Mouse (Mus musculus) heart, embryonic 16.5 days (tissue): ENCODE measurements around the gene Scn4a. TPM values are rescaled to one million over a fixed set of nuclear protein-coding genes. Genes with fewer than 3 reads are reported as not detected.

Experiments used
- ATAC-seq: fragments of 200-750 bp; cut with Nextera tagmentation; replicated peaks from 2 replicates; pipeline ENCODE4 v1.8.0; 2017; ENCODE audit warnings: moderate number of reproducible peaks; ENCODE audit not compliant: insufficient read depth, low FRiP score; ENCODE audit errors: extremely low read depth
- H3K27ac ChIP-seq: fragments of 300-500 bp; sonication (generic); 2 replicates; pipeline ENCODE4 v1.5.1; 2014; ENCODE audit warnings: mild to moderate bottlenecking, low read length, control low read depth, moderate library complexity
- H3K27me3 ChIP-seq: fragments of 300-500 bp; sonication (generic); 2 replicates; pipeline ENCODE4 v1.6.1; 2014; ENCODE audit warnings: low read length, mixed read lengths; ENCODE audit not compliant: control insufficient read depth, insufficient read depth
- H3K36me3 ChIP-seq: fragments of 300-500 bp; sonication (generic); 2 replicates; pipeline ENCODE4 v1.6.1; 2014; ENCODE audit not compliant: control insufficient read depth, insufficient read depth
- H3K4me1 ChIP-seq: fragments of 300-500 bp; sonication (generic); 2 replicates; pipeline ENCODE4 v1.6.1; 2014; ENCODE audit warnings: low read length, mixed read lengths; ENCODE audit not compliant: control insufficient read depth, insufficient read depth
- H3K4me2 ChIP-seq: fragments of 300-500 bp; sonication (generic); 2 replicates; pipeline ENCODE4 v1.6.1; 2014; ENCODE audit warnings: low read depth, mild to moderate bottlenecking, control low read depth, low read length
- H3K4me3 ChIP-seq: fragments of 300-500 bp; sonication (generic); 2 replicates; pipeline ENCODE4 v1.5.1; 2014; ENCODE audit warnings: mild to moderate bottlenecking, control low read depth, low read length
- H3K9ac ChIP-seq: fragments of 300-500 bp; sonication (generic); 2 replicates; pipeline ENCODE4 v1.6.1; 2014; ENCODE audit warnings: low read length, control low read depth
- H3K9me3 ChIP-seq: fragments of 300-500 bp; sonication (generic); replicated peaks from 2 replicates; pipeline ENCODE4 v1.6.1; 2016; ENCODE audit warnings: low read length; ENCODE audit not compliant: control insufficient read depth
- WGBS: fragments of 180-500 bp; shearing (Covaris S2); extraction: QIAGEN DNeasy Blood & Tissue Kit; methylation state at CpG from one replicate; pipeline ENCODE4 v1.1.7; 2014; 5-methylcytosine and 5-hydroxymethylcytosine counted together
- polyA plus RNA-seq: library from polyadenylated mRNA; unstranded; fragments of >200 nt; fragmentation: Nextera tagmentation; extraction: Ambion mirVana; gene quantifications from 2 replicates; pipeline ENCODE4 v1.2.1, GENCODE M21; 2015

Gene Scn4a
- polyA plus RNA-seq, 1 experiment from 2014 or later: 0.09 TPM

GRCm38 (mm10) chr11:106329682-106330081 lies 23.4 kb downstream of the Scn4a start:
- no peaks in the 10 kb centered on the region for H3K27me3 ChIP-seq
- H3K9me3 ChIP-seq: no peaks in the 10 kb centered on the region
- no peaks in the 10 kb centered on the region for H3K36me3 ChIP-seq
- H3K4me1 ChIP-seq: peaks cover 25% of the 10 kb centered on the region
- no peak; the same call in 1 of the 2 replicates for ATAC-seq
- no peak overlapping the region for H3K4me3 ChIP-seq
- WGBS: 40% methylated on average over 7 of the region's 7 CpGs
- peak overlapping the region; percentile 28 for H3K4me2 ChIP-seq
- peak overlapping the region; percentile 87 for H3K27ac ChIP-seq
- no peak overlapping the region; the same call in 1 of the 2 replicates for H3K9ac ChIP-seq

- Histone ChIP-seq H3K36me3 (no peaks in the 10 kb centered on the region), H3K4me1 (peaks cover 25% of the 10 kb centered on the region), H3K4me3 (no peak overlapping the region), H3K9me3 (no peaks in the 10 kb centered on the region), H3K9ac (peak overlapping the region; percentile 12; the same call in 1 of the 2 replicates), H3K27ac (peak overlapping the region; percentile 87), H3K27me3 (no peaks in the 10 kb centered on the region), H3K4me2 (peak overlapping the region; percentile 28)
- peak; percentile 76 for ATAC-seq
- WGBS: 14% methylated on average over 6 of the region's 6 CpGs
Observed at GRCm38 (mm10) chr11:106329128-106329527, 24.0 kb downstream of the Scn4a start.

DNA sequence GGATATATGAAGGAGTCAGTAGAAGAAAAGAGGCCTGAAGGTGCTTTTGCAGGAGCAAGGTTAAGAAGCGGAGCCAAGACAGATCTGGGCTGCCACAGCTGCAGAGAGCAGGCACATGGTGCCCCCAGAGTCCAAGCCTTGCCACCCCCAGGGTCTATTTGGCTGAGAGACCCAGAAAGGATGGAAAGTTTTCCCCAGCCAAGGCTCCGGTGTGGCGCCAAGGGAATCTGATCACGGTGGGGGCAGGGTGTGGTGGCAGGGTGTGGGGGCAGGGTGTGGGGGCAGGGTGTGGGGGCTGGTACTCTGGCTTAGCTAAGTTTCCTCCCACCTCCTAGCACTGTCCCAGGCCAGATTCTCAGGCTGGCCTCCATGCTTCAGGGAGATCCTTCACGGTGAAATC lies 24.6 kb downstream of the Scn4a start:
- Histone ChIP-seq H3K4me1 (peaks cover 25% of the 10 kb centered on the region), H3K27me3 (no peaks in the 10 kb centered on the region), H3K27ac (peak overlapping the region; percentile 62), H3K4me3 (no peak overlapping the region), H3K36me3 (no peaks in the 10 kb centered on the region), H3K4me2 (no peak overlapping the region), H3K9me3 (no peaks in the 10 kb centered on the region), H3K9ac (no peak overlapping the region)
- 36% methylated on average over 5 of the region's 5 CpGs for WGBS
- ATAC-seq: no peak

DNA sequence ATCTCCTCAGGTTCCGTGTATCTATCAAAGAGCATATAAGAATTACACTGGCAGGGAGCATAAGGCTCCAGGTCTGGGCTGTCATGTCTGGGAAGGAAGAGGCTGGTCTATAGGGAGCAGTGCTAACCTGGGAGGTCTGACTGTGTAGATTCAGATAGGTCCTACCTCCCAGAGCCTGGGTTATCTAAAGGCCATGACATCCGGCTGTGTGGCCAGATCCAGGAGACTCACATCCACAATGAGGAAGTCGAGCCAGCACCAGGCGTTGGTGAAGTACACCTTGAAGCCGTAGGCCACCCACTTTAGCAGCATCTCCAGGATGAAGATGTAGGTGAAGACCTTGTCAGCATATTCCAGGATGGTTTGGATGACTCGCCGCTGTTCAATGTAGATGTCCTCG lies 26.6 kb downstream of the Scn4a start:
- no peak overlapping the region for H3K9ac ChIP-seq
- ATAC-seq: no peak
- no peaks in the 10 kb centered on the region for H3K27me3 ChIP-seq
- no peaks in the 10 kb centered on the region for H3K36me3 ChIP-seq
- 72% methylated on average over 8 of the region's 8 CpGs for WGBS
- H3K9me3 ChIP-seq: no peaks in the 10 kb centered on the region
- H3K4me1 ChIP-seq: peaks cover 18% of the 10 kb centered on the region
- no peak overlapping the region for H3K27ac ChIP-seq
- H3K4me2 ChIP-seq: no peak overlapping the region
- no peak overlapping the region for H3K4me3 ChIP-seq

- WGBS: 65% methylated on average over 8 of the region's 8 CpGs
- ATAC-seq: no peak
- H3K27ac ChIP-seq: no peak overlapping the region
- no peak overlapping the region for H3K4me2 ChIP-seq
- no peaks in the 10 kb centered on the region for H3K36me3 ChIP-seq
- no peaks in the 10 kb centered on the region for H3K27me3 ChIP-seq
- no peak overlapping the region for H3K4me3 ChIP-seq
- no peaks in the 10 kb centered on the region for H3K9me3 ChIP-seq
- peaks cover 18% of the 10 kb centered on the region for H3K4me1 ChIP-seq
- H3K9ac ChIP-seq: no peak overlapping the region
Observed at GRCm38 (mm10) chr11:106325566-106326206, 27.4 kb downstream of the Scn4a start.

DNA sequence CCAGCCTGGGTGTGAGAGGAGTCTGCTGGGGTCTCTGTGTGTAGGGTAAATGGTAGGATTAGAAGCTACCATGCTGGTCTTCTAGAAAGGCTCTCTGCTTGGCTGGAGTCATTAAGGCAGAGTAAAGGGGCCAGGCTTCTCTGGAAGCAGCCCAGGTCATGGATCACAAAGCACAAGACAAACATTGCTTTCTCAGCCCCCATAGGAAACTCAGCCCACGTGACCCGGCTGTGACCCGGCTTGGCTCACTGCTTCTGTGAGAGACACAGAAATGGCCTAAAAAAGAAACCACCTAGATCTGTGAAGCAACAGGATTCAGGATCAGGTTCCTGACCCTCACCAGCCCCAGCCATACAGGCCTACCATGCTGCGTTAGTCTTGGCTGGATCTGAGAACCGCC lies 28.2 kb downstream of the Scn4a start:
- no peak for ATAC-seq
- H3K27ac ChIP-seq: no peak overlapping the region
- WGBS: 69% methylated on average over 5 of the region's 5 CpGs

GRCm38 (mm10) chr11:106318406-106319366 lies 34.4 kb downstream of the Scn4a start:
- no peaks in the 10 kb centered on the region for H3K27me3 ChIP-seq
- no peak overlapping the region for H3K27ac ChIP-seq
- ATAC-seq: no peak
- no peaks in the 10 kb centered on the region for H3K4me1 ChIP-seq
- no peak overlapping the region for H3K4me2 ChIP-seq
- H3K36me3 ChIP-seq: no peaks in the 10 kb centered on the region
- WGBS: 56% methylated on average over 21 of the region's 21 CpGs
- H3K9me3 ChIP-seq: no peaks in the 10 kb centered on the region
- no peak overlapping the region for H3K9ac ChIP-seq
- H3K4me3 ChIP-seq: no peak overlapping the region

More for the DNA sequence above, 28.2 kb downstream of the Scn4a start:
- H3K4me2 ChIP-seq: no peak overlapping the region
- no peaks in the 10 kb centered on the region for H3K9me3 ChIP-seq
- no peak overlapping the region for H3K4me3 ChIP-seq
- peaks cover 16% of the 10 kb centered on the region for H3K4me1 ChIP-seq
- H3K27me3 ChIP-seq: no peaks in the 10 kb centered on the region
- no peaks in the 10 kb centered on the region for H3K36me3 ChIP-seq
- no peak overlapping the region for H3K9ac ChIP-seq

GRCm38 (mm10) chr11:106317801-106318200 lies 35.3 kb downstream of the Scn4a start:
- no peak overlapping the region for H3K9ac ChIP-seq
- no peak overlapping the region for H3K4me3 ChIP-seq
- no peaks in the 10 kb centered on the region for H3K9me3 ChIP-seq
- no peaks in the 10 kb centered on the region for H3K36me3 ChIP-seq
- H3K27ac ChIP-seq: no peak overlapping the region
- no peak overlapping the region for H3K4me2 ChIP-seq
- H3K27me3 ChIP-seq: no peaks in the 10 kb centered on the region
- no peaks in the 10 kb centered on the region for H3K4me1 ChIP-seq
- no peak for ATAC-seq
- 75% methylated on average over 7 of the region's 7 CpGs for WGBS

DNA sequence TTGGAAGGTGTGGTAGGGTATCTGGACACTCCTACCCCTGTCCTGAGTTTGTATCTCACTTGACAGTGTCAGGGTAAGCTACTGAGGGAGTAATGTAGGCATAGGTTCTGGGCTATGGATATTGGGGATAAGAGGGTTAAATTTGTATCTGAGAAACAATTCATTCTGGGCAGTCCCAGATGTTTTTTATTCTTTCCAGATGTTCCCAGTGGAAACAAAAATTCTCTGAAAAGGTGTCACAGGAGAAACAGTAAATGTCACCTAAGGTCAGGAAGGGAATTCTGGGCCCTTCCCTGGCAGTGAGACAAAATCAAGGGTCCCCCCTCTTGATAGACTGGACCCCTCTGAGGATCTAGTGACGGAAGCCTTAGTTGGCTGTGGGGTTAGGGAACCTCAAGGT lies 36.7 kb downstream of the Scn4a start:
- Histone ChIP-seq H3K27me3 (no peaks in the 10 kb centered on the region), H3K9ac (no peak overlapping the region), H3K36me3 (no peaks in the 10 kb centered on the region), H3K27ac (no peak overlapping the region), H3K4me2 (no peak overlapping the region), H3K4me3 (no peak overlapping the region), H3K4me1 (no peaks in the 10 kb centered on the region), H3K9me3 (no peaks in the 10 kb centered on the region)
- 63% methylated on average over 1 of the region's 1 CpGs for WGBS
- no peak for ATAC-seq
